Mouse (Mus musculus) CH12.LX (cell line): ENCODE results near the gene Atf1. TPM values are rescaled to one million over a fixed set of nuclear protein-coding genes. Genes with fewer than 3 reads are reported as not detected.

ENCODE experiments used
- DNase-seq: peaks from one replicate; pipeline ENCODE4 v3.0.0-alpha.2; 2013; ENCODE audit errors: extremely low read depth
- H3K27ac ChIP-seq: 2 replicates; pipeline ENCODE4 v1.5.1; 2012; ENCODE audit warnings: low read depth, mild to moderate bottlenecking, control low read depth, moderate library complexity; ENCODE audit not compliant: insufficient read depth
- H3K27me3 ChIP-seq: replicated peaks from 2 replicates; pipeline ENCODE3; 2012; ENCODE audit warnings: inconsistent platforms
- H3K36me3 ChIP-seq, 2 experiments: replicated peaks in 1 of 2; 2 replicates each; pipeline versions ENCODE3 to v1.6.1; 2012; ENCODE audit warnings: inconsistent platforms in 1 of 2, low read length in 1 of 2, mild to moderate bottlenecking in 1 of 2, mixed read lengths in 1 of 2, moderate library complexity in 1 of 2; ENCODE audit not compliant: control insufficient read depth in 1 of 2, insufficient read depth in 1 of 2
- H3K4me1 ChIP-seq, 2 experiments: 2 replicates each; pipeline ENCODE4 v1.6.1; 2012; ENCODE audit warnings: inconsistent platforms in 1 of 2, moderate library complexity in 1 of 2; ENCODE audit not compliant: insufficient read depth in 2 of 2, control insufficient read depth in 1 of 2
- H3K4me2 ChIP-seq: 2 replicates; pipeline ENCODE4 v1.6.1; 2012; ENCODE audit warnings: low read depth, mild to moderate bottlenecking, control low read depth; ENCODE audit not compliant: poor library complexity, insufficient read depth, severe bottlenecking
- H3K4me3 ChIP-seq, 3 experiments: fragments of 150-350 bp in 1 of 3; sonication (generic) in 1 of 3; replicated peaks in 1 of 3; 2 replicates each; pipeline versions ENCODE3 to v1.5.1; 2011 to 2012; ENCODE audit warnings: low read depth in 2 of 3, low read length in 2 of 3, mild to moderate bottlenecking in 2 of 3, moderate library complexity in 2 of 3, control low read depth in 1 of 3, improper control_type of control experiment in 1 of 3, inconsistent platforms in 1 of 3, mixed read lengths in 1 of 3; ENCODE audit not compliant: poor library complexity in 1 of 3
- H3K79me2 ChIP-seq: replicated peaks from 2 replicates; pipeline ENCODE4 v1.6.1; 2012; ENCODE audit warnings: mild to moderate bottlenecking, moderate library complexity; ENCODE audit not compliant: control insufficient read depth, poor library complexity, insufficient read depth, severe bottlenecking; ENCODE audit errors: extremely low read depth
- H3K9ac ChIP-seq: 2 replicates; pipeline ENCODE4 v1.6.1; 2012; ENCODE audit warnings: low read depth, mild to moderate bottlenecking, control low read depth, moderate library complexity; ENCODE audit not compliant: insufficient read depth
- H3K9me3 ChIP-seq: replicated peaks from 2 replicates; pipeline ENCODE3; 2012; ENCODE audit warnings: low read length, inconsistent platforms, mixed read lengths
- BHLHE40 ChIP-seq: IDR thresholded peaks from 2 replicates; pipeline ENCODE4 v1.6.1; 2011; ENCODE audit warnings: mild to moderate bottlenecking, low read depth, low read length, improper control_type of control experiment
- CHD1 ChIP-seq: IDR thresholded peaks from 2 replicates; pipeline ENCODE4 v1.6.1; 2012; ENCODE audit warnings: low read depth, low read length, improper control_type of control experiment, inconsistent platforms
- CHD2 ChIP-seq: IDR thresholded peaks from 2 replicates; pipeline ENCODE4 v1.6.1; 2011; ENCODE audit warnings: low read length, improper control_type of control experiment
- CTCF ChIP-seq, 2 experiments: IDR thresholded peaks in 1 of 2; conservative IDR thresholded peaks in 1 of 2; 2 replicates each; pipeline ENCODE4 v1.5.1; 2011 to 2012; ENCODE audit warnings: low read depth in 2 of 2, low read length in 2 of 2, improper control_type of control experiment in 1 of 2, inconsistent platforms in 1 of 2, mild to moderate bottlenecking in 1 of 2, moderate library complexity in 1 of 2
- E2F4 ChIP-seq: IDR thresholded peaks from 2 replicates; pipeline ENCODE4 v1.6.1; 2011; ENCODE audit warnings: low read depth, low read length, improper control_type of control experiment; ENCODE audit not compliant: insufficient replicate concordance
- ELF1 ChIP-seq: IDR thresholded peaks from 2 replicates; pipeline ENCODE4 v1.6.1; 2014; ENCODE audit warnings: low read depth, mild to moderate bottlenecking, inconsistent platforms, low read length, improper control_type of control experiment
- EP300 ChIP-seq: IDR thresholded peaks from 2 replicates; pipeline ENCODE4 v1.6.1; 2011; ENCODE audit warnings: low read length, improper control_type of control experiment
- ETS1 ChIP-seq: conservative IDR thresholded peaks from 2 replicates; pipeline ENCODE4 v1.6.1; 2012; ENCODE audit warnings: low read depth, mild to moderate bottlenecking, inconsistent platforms, low read length, improper control_type of control experiment, moderate library complexity
- GABPA ChIP-seq: IDR thresholded peaks from 2 replicates; pipeline ENCODE4 v1.6.1; 2012; ENCODE audit warnings: low read depth, low read length, improper control_type of control experiment, inconsistent platforms; ENCODE audit not compliant: insufficient replicate concordance
- HCFC1 ChIP-seq: IDR thresholded peaks from 2 replicates; pipeline ENCODE4 v1.6.1; 2012; ENCODE audit warnings: low read depth, mild to moderate bottlenecking, inconsistent platforms, low read length, improper control_type of control experiment
- JUN ChIP-seq: IDR thresholded peaks from 2 replicates; pipeline ENCODE4 v1.6.1; 2011; ENCODE audit warnings: low read depth, mild to moderate bottlenecking, low read length, improper control_type of control experiment, moderate library complexity; ENCODE audit not compliant: insufficient read depth
- KAT2A ChIP-seq: IDR thresholded peaks from 2 replicates; pipeline ENCODE4 v1.6.1; 2012; ENCODE audit warnings: low read length, improper control_type of control experiment, inconsistent platforms; ENCODE audit not compliant: insufficient replicate concordance
- MAX ChIP-seq: IDR thresholded peaks from 2 replicates; pipeline ENCODE4 v1.6.1; 2011; ENCODE audit warnings: low read length, improper control_type of control experiment
- MXI1 ChIP-seq: IDR thresholded peaks from 2 replicates; pipeline ENCODE4 v1.6.1; 2011; ENCODE audit warnings: mild to moderate bottlenecking, low read depth, low read length, improper control_type of control experiment
- MYC ChIP-seq: IDR thresholded peaks from 2 replicates; pipeline ENCODE4 v1.6.1; 2011; ENCODE audit warnings: low read depth, mild to moderate bottlenecking, improper control_type of control experiment, low read length
- NELFE ChIP-seq: IDR thresholded peaks from 2 replicates; pipeline ENCODE4 v1.6.1; 2011; ENCODE audit warnings: low read depth, low read length, improper control_type of control experiment
- NRF1 ChIP-seq: IDR thresholded peaks from 2 replicates; pipeline ENCODE4 v1.6.1; 2014; ENCODE audit warnings: low read depth, mild to moderate bottlenecking, inconsistent platforms, low read length, improper control_type of control experiment, moderate library complexity
- PAX5 ChIP-seq: IDR thresholded peaks from 2 replicates; pipeline ENCODE4 v1.6.1; 2012; ENCODE audit warnings: low read length, inconsistent platforms, mixed read lengths
- POLR2AphosphoS2 ChIP-seq: IDR thresholded peaks from 2 replicates; pipeline ENCODE4 v1.6.1; 2011; ENCODE audit warnings: low read depth, low read length, improper control_type of control experiment
- RAD21 ChIP-seq: IDR thresholded peaks from 2 replicates; pipeline ENCODE4 v1.6.1; 2011; ENCODE audit warnings: low read depth, mild to moderate bottlenecking, low read length, improper control_type of control experiment, moderate library complexity
- RCOR1 ChIP-seq: conservative IDR thresholded peaks from 2 replicates; pipeline ENCODE4 v1.6.1; 2012; ENCODE audit warnings: low read depth, mild to moderate bottlenecking, inconsistent platforms, low read length, improper control_type of control experiment
- SIN3A ChIP-seq: IDR thresholded peaks from 2 replicates; pipeline ENCODE4 v1.6.1; 2012; ENCODE audit warnings: low read length, improper control_type of control experiment, inconsistent platforms
- SMC3 ChIP-seq: IDR thresholded peaks from 2 replicates; pipeline ENCODE4 v1.6.1; 2011; ENCODE audit warnings: low read depth, low read length, improper control_type of control experiment
- TBP ChIP-seq: conservative IDR thresholded peaks from 2 replicates; pipeline ENCODE4 v1.6.1; 2011; ENCODE audit warnings: low read depth, low read length, improper control_type of control experiment
- TCF12 ChIP-seq: IDR thresholded peaks from 2 replicates; pipeline ENCODE4 v1.6.1; 2014; ENCODE audit warnings: low read depth, mild to moderate bottlenecking, inconsistent platforms, low read length, improper control_type of control experiment
- UBTF ChIP-seq: IDR thresholded peaks from 2 replicates; pipeline ENCODE4 v1.6.1; 2012; ENCODE audit warnings: low read depth, mild to moderate bottlenecking, inconsistent platforms, low read length, improper control_type of control experiment, moderate library complexity
- USF1 ChIP-seq: IDR thresholded peaks from 2 replicates; pipeline ENCODE4 v1.6.1; 2014; ENCODE audit warnings: low read depth, mild to moderate bottlenecking, inconsistent platforms, low read length, improper control_type of control experiment
- ZC3H11A ChIP-seq: IDR thresholded peaks from 2 replicates; pipeline ENCODE4 v1.6.1; 2012; ENCODE audit warnings: low read depth, mild to moderate bottlenecking, inconsistent platforms, low read length, improper control_type of control experiment
- ZKSCAN1 ChIP-seq: IDR thresholded peaks from 2 replicates; pipeline ENCODE4 v1.6.1; 2012; ENCODE audit warnings: low read depth, inconsistent platforms, low read length, improper control_type of control experiment, borderline replicate concordance
- dilution Hi-C: fragments of 300-500 bp; cut with MboI; formaldehyde crosslinking; loops from 2 replicates; pipeline ENCODE4 v1.14.3; 2020; ENCODE audit warnings: low sequenced_read_pairs; ENCODE audit not compliant: extremely low pct_unique_long_range_greater_than_20kb, extremely low pct_ligation_motif_present
- in situ Hi-C: fragments of 300-500 bp; cut with MboI; formaldehyde crosslinking; loops from 3 replicates; pipeline ENCODE4 v1.14.3; 2019; ENCODE audit warnings: low sequenced_read_pairs, low pct_ligation_motif_present, low pct_unique_long_range_greater_than_20kb, mixed read lengths
- polyA plus RNA-seq: library from polyadenylated mRNA; unstranded; fragments of >175 nt; gene quantifications from 2 replicates; pipeline ENCODE4 v1.2.1, GENCODE M21; 2012; ENCODE audit warnings: low read depth; ENCODE audit not compliant: insufficient read length
- total RNA-seq, 2 experiments: library from RNA; depleted of rRNA; stranded (reverse); fragments of 300-350 nt in 1 of 2; fragments of >200 nt in 1 of 2; gene quantifications; 2 replicates each; pipeline ENCODE4 v1.2.3; 2012 to 2014

Atf1 gene
- total and polyA plus RNA-seq, 3 experiments, result 28.2 to 133 (median 51.1) TPM

DNA sequence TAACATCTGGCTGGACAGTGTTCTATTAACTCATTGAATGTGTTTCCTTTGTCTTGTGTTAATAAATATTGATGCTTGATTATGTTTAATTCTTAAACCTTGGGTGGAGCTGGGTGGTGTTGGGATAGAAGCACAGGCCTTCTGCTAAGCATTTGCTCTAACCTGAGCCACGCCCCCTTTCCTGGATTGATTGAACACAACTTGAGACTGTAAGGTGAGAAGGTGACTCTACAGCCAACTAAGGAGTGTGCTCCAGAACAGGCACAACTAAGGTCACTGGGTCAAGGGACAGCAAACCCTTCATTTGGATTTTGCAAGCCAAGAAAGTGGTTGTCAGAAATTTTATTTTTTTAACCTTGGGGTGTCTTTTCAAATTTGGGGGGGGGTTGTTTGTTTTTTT lies 8.2 kb upstream of the Atf1 start:
- dilution Hi-C loops (no loop called here), in situ Hi-C loops (no loop called here)
- H3K9me3 ChIP-seq, result peaks cover 26% of the 10 kb centered on the region
- H3K36me3 ChIP-seq, result peaks cover 15 to 43% of the 10 kb centered on the region in 2 experiments
- H3K4me3 ChIP-seq, result no peak overlapping the region
- H3K9ac ChIP-seq, result no peak overlapping the region
- DNase-seq, result no peak
- no peak for TF ChIP-seq RCOR1
- no peak for TF ChIP-seq GABPA
- TF ChIP-seq USF1, result no peak
- TF ChIP-seq NELFE, result no peak
- no peak for TF ChIP-seq E2F4
- TF ChIP-seq JUN, result no peak
- TF ChIP-seq ELF1, result no peak
- no peak for TF ChIP-seq ZKSCAN1
- no peak for TF ChIP-seq NRF1
- no peak for TF ChIP-seq EP300
- no peak for TF ChIP-seq BHLHE40
- TF ChIP-seq HCFC1, result no peak
- no peak for TF ChIP-seq UBTF
- TF ChIP-seq MXI1, result no peak
- no peak for TF ChIP-seq PAX5
- TF ChIP-seq MAX, result no peak
- TF ChIP-seq TBP, result no peak
- TF ChIP-seq POLR2AphosphoS2, result no peak
- no peak for TF ChIP-seq CHD1
- no peak for TF ChIP-seq SIN3A
- H3K27me3 ChIP-seq, result no peaks in the 10 kb centered on the region
- H3K79me2 ChIP-seq, result no peaks in the 10 kb centered on the region
- H3K4me2 ChIP-seq, result no peak overlapping the region
- H3K4me1 ChIP-seq, result peaks cover 14 to 43% of the 10 kb centered on the region in 2 experiments
- no peak overlapping the region for H3K27ac ChIP-seq

DNA sequence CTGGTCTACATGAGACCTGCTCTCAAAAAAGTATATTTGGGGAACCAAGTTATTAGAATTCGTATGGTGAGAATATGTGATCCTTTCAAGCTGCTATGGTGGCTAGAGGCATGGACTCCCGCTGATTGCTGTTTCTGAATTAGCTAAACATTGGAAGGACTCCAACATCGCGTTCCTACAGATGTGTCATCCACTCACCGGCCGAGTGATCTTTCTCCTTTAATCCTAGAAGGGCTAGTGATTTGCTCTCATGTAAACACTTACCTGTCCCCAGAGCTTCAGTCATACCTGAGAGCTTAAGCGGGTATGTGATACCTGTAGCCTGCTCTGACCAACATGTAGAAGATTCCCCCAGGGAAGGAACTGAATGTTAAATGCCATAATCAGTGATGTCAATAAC lies 6.7 kb upstream of the Atf1 start:
- Histone ChIP-seq H3K4me2 (no peak overlapping the region), H3K4me1 (peaks cover 14 to 37% of the 10 kb centered on the region in 2 experiments), H3K9ac (no peak overlapping the region), H3K36me3 (peaks cover 0 to 41% of the 10 kb centered on the region in 2 experiments), H3K27me3 (no peaks in the 10 kb centered on the region), H3K27ac (no peak overlapping the region), H3K79me2 (no peaks in the 10 kb centered on the region), H3K4me3 (no peak overlapping the region), H3K9me3 (peaks cover 32% of the 10 kb centered on the region)
- DNase-seq, result no peak
- in situ Hi-C loops, result no loop called here
- no peak for TF ChIP-seq KAT2A
- TF ChIP-seq CHD2, result no peak
- TF ChIP-seq NELFE, result no peak
- TF ChIP-seq SMC3, result no peak
- no peak for TF ChIP-seq ZC3H11A
- TF ChIP-seq MYC, result no peak
- no peak for TF ChIP-seq CTCF (conservative IDR thresholded peaks at IDR 0.05 in 1 of 2, IDR thresholded peaks at IDR 0.05 in 1 of 2; ENCODE audit: low read depth in 2 of 2, low read length in 2 of 2)
- TF ChIP-seq E2F4, result no peak
- TF ChIP-seq TCF12, result no peak
- no peak for TF ChIP-seq ETS1
- TF ChIP-seq GABPA, result no peak
- TF ChIP-seq BHLHE40, result no peak
- TF ChIP-seq RAD21, result no peak
- no peak for TF ChIP-seq MXI1
- dilution Hi-C loops, result no loop called here
